Mouse (Mus musculus) hindbrain, embryonic 10.5 days (tissue): ENCODE measurements around the gene Iars. TPM values are rescaled to one million over a fixed set of nuclear protein-coding genes. Genes with fewer than 3 reads are reported as not detected.

Experiments
- DNase-seq: peaks from one replicate; pipeline ENCODE4 v3.0.0-alpha.2; 2017; ENCODE audit warnings: low spot score
- H3K27ac ChIP-seq: fragments of 300-500 bp; sonication (generic); 2 replicates; pipeline ENCODE4 v1.5.1; 2016; ENCODE audit warnings: mild to moderate bottlenecking, moderate library complexity
- H3K27me3 ChIP-seq: fragments of 300-500 bp; sonication (generic); 2 replicates; pipeline ENCODE4 v1.6.1; 2016; ENCODE audit warnings: mild to moderate bottlenecking; ENCODE audit not compliant: poor library complexity, insufficient read depth, severe bottlenecking
- H3K36me3 ChIP-seq: fragments of 300-500 bp; sonication (generic); 2 replicates; pipeline ENCODE4 v1.6.1; 2016; ENCODE audit warnings: mild to moderate bottlenecking, moderate library complexity
- H3K4me1 ChIP-seq: fragments of 300-500 bp; sonication (generic); replicated peaks from 2 replicates; pipeline ENCODE4 v1.6.1; 2016; ENCODE audit warnings: mild to moderate bottlenecking
- H3K4me3 ChIP-seq: fragments of 300-500 bp; sonication (generic); 2 replicates; pipeline ENCODE4 v1.5.1; 2016; ENCODE audit warnings: mild to moderate bottlenecking, moderate library complexity
- H3K9me3 ChIP-seq: fragments of 300-500 bp; sonication (generic); 2 replicates; pipeline ENCODE4 v1.6.1; 2016; ENCODE audit warnings: mild to moderate bottlenecking, moderate library complexity
- WGBS: fragments of 180-500 bp; shearing (Covaris S2); methylation state at CpG from one replicate; pipeline ENCODE4 v1.1.7; 2016; 5-methylcytosine and 5-hydroxymethylcytosine counted together
- polyA plus RNA-seq: library from polyadenylated mRNA; unstranded; fragments of >200 nt; fragmentation: Nextera tagmentation; extraction: Ambion mirVana; gene quantifications from 2 replicates; pipeline ENCODE4 v1.2.1, GENCODE M21; 2016

The Iars gene
- polyA plus RNA-seq, 1 experiment from 2014 or later = 98.0 TPM

GRCm38 (mm10) chr13:49682233-49682846 is 440 bp downstream of the Iars start:
- Histone ChIP-seq H3K27ac (peak overlapping the region; percentile 91), H3K27me3 (no peaks in the 10 kb centered on the region), H3K4me1 (peaks cover 27% of the 10 kb centered on the region), H3K9me3 (no peaks in the 10 kb centered on the region), H3K4me3 (peak overlapping the region; percentile 88), H3K36me3 (peaks cover 45% of the 10 kb centered on the region)
- DNase-seq = no peak
- WGBS = 1% methylated on average over 20 of the region's 20 CpGs

- H3K27ac ChIP-seq = 0 out of 2 replicates have a peak overlapping the region, but pooled peaks have one; percentile 9
- H3K4me1 ChIP-seq = peaks cover 27% of the 10 kb centered on the region
- WGBS = 68% methylated on average over 4 of the region's 4 CpGs
- H3K36me3 ChIP-seq = peaks cover 47% of the 10 kb centered on the region
- H3K4me3 ChIP-seq = peak overlapping the region; percentile 23; the same call in 1 of the 2 replicates
- no peaks in the 10 kb centered on the region for H3K27me3 ChIP-seq
- H3K9me3 ChIP-seq = no peaks in the 10 kb centered on the region
- no peak for DNase-seq
These were observed 2.4 kb downstream of the Iars start for GRCm38 (mm10) chr13:49684266-49684665.

GRCm38 (mm10) chr13:49691056-49691455 is 9.2 kb downstream of the Iars start:
- Histone ChIP-seq H3K4me1 (no peaks in the 10 kb centered on the region), H3K27ac (no peak overlapping the region), H3K9me3 (no peaks in the 10 kb centered on the region), H3K27me3 (no peaks in the 10 kb centered on the region), H3K36me3 (peaks cover 70% of the 10 kb centered on the region), H3K4me3 (no peak overlapping the region)
- WGBS = 96% methylated on average over 5 of the region's 5 CpGs
- no peak for DNase-seq

- Histone ChIP-seq H3K27me3 (no peaks in the 10 kb centered on the region), H3K4me3 (no peak overlapping the region), H3K9me3 (no peaks in the 10 kb centered on the region), H3K27ac (no peak overlapping the region), H3K4me1 (peaks cover 10% of the 10 kb centered on the region), H3K36me3 (peaks cover 83% of the 10 kb centered on the region)
- WGBS = 96% methylated on average over 11 of the region's 11 CpGs
- DNase-seq = no peak
These were observed 21.4 kb downstream of the Iars start for GRCm38 (mm10) chr13:49703216-49703779.

GRCm38 (mm10) chr13:49706032-49706690 is 24.3 kb downstream of the Iars start:
- 82% methylated on average over 3 of the region's 3 CpGs for WGBS
- peaks cover 10% of the 10 kb centered on the region for H3K4me1 ChIP-seq
- no peaks in the 10 kb centered on the region for H3K27me3 ChIP-seq
- no peak overlapping the region; the same call in 1 of the 2 replicates for H3K27ac ChIP-seq
- no peak overlapping the region for H3K4me3 ChIP-seq
- no peaks in the 10 kb centered on the region for H3K9me3 ChIP-seq
- peaks cover 99% of the 10 kb centered on the region for H3K36me3 ChIP-seq
- DNase-seq = peak; percentile 22

- no peak overlapping the region for H3K4me3 ChIP-seq
- peaks cover 10% of the 10 kb centered on the region for H3K4me1 ChIP-seq
- H3K27me3 ChIP-seq = no peaks in the 10 kb centered on the region
- H3K36me3 ChIP-seq = peaks cover 99% of the 10 kb centered on the region
- WGBS = 93% methylated on average over 8 of the region's 8 CpGs
- H3K9me3 ChIP-seq = no peaks in the 10 kb centered on the region
- H3K27ac ChIP-seq = no peak overlapping the region
- no peak for DNase-seq
These were observed 26.4 kb downstream of the Iars start for GRCm38 (mm10) chr13:49708311-49708710.

GRCm38 (mm10) chr13:49712047-49712721 is 30.3 kb downstream of the Iars start:
- H3K9me3 ChIP-seq = no peaks in the 10 kb centered on the region
- no peak for DNase-seq
- H3K4me3 ChIP-seq = no peak overlapping the region
- peaks cover 99% of the 10 kb centered on the region for H3K36me3 ChIP-seq
- no peaks in the 10 kb centered on the region for H3K27me3 ChIP-seq
- H3K4me1 ChIP-seq = no peaks in the 10 kb centered on the region
- 96% methylated on average over 12 of the region's 12 CpGs for WGBS
- H3K27ac ChIP-seq = no peak overlapping the region

GRCm38 (mm10) chr13:49719310-49719709 is 37.4 kb downstream of the Iars start:
- 92% methylated on average over 3 of the region's 3 CpGs for WGBS
- Histone ChIP-seq H3K9me3 (no peaks in the 10 kb centered on the region), H3K27ac (no peak overlapping the region), H3K4me1 (no peaks in the 10 kb centered on the region), H3K4me3 (no peak overlapping the region), H3K36me3 (peaks cover 98% of the 10 kb centered on the region), H3K27me3 (no peaks in the 10 kb centered on the region)
- no peak for DNase-seq

- no peak overlapping the region for H3K4me3 ChIP-seq
- no peaks in the 10 kb centered on the region for H3K27me3 ChIP-seq
- peaks cover 51% of the 10 kb centered on the region for H3K36me3 ChIP-seq
- 92% methylated on average over 2 of the region's 2 CpGs for WGBS
- 0 out of 2 replicates have a peak, but pooled peaks cover 5% of the 10 kb centered on the region for H3K4me1 ChIP-seq
- H3K9me3 ChIP-seq = no peaks in the 10 kb centered on the region
- H3K27ac ChIP-seq = no peak overlapping the region
- DNase-seq = no peak
These were observed 54.5 kb downstream of the Iars start for GRCm38 (mm10) chr13:49736430-49736829.

- Histone ChIP-seq H3K4me3 (no peak overlapping the region), H3K4me1 (0 out of 2 replicates have a peak, but pooled peaks cover 5% of the 10 kb centered on the region), H3K9me3 (no peaks in the 10 kb centered on the region), H3K36me3 (peaks cover 36% of the 10 kb centered on the region), H3K27me3 (no peaks in the 10 kb centered on the region), H3K27ac (no peak overlapping the region)
- no peak for DNase-seq
- 81% methylated on average over 2 of the region's 2 CpGs for WGBS
These were observed 56.1 kb downstream of the Iars start for GRCm38 (mm10) chr13:49738011-49738410.

GRCm38 (mm10) chr13:49741285-49742040 is 59.6 kb downstream of the Iars start:
- DNase-seq = no peak
- WGBS = 94% methylated on average over 16 of the region's 16 CpGs
- H3K9me3 ChIP-seq = no peaks in the 10 kb centered on the region
- no peak overlapping the region for H3K4me3 ChIP-seq
- no peak overlapping the region for H3K27ac ChIP-seq
- no peaks in the 10 kb centered on the region for H3K27me3 ChIP-seq
- peaks cover 1% of the 10 kb centered on the region; the same call in 1 of the 2 replicates for H3K36me3 ChIP-seq
- 0 out of 2 replicates have a peak, but pooled peaks cover 5% of the 10 kb centered on the region for H3K4me1 ChIP-seq

GRCm38 (mm10) chr13:49756591-49756990 is 74.7 kb downstream of the Iars start:
- DNase-seq = no peak
- no peaks in the 10 kb centered on the region for H3K27me3 ChIP-seq
- no peak overlapping the region for H3K4me3 ChIP-seq
- H3K4me1 ChIP-seq = no peaks in the 10 kb centered on the region
- 92% methylated on average over 9 of the region's 9 CpGs for WGBS
- no peak overlapping the region for H3K27ac ChIP-seq
- no peaks in the 10 kb centered on the region for H3K9me3 ChIP-seq
- no peaks in the 10 kb centered on the region for H3K36me3 ChIP-seq
